Mouse (Mus musculus) midbrain, embryonic 15.5 days (tissue): Measurements from ENCODE around the gene Cdkn2c. TPM values are rescaled to one million over a fixed set of nuclear protein-coding genes. Genes with fewer than 3 reads are reported as not detected.
"Not testable (repeated sequence)": the region's sequence is repeated elsewhere in the genome, so short reads cannot be mapped to it uniquely, and the experiment has no call there.

Experiments used
- ATAC-seq: fragments of 200-750 bp; cut with Nextera tagmentation; replicated peaks from 2 replicates; pipeline ENCODE4 v1.8.0; 2017; ENCODE audit warnings: moderate TSS enrichment
- H3K27ac ChIP-seq: fragments of 300-500 bp; sonication (generic); 2 replicates; pipeline ENCODE4 v1.5.1; 2015; ENCODE audit warnings: mild to moderate bottlenecking, inconsistent platforms
- H3K27me3 ChIP-seq: fragments of 300-500 bp; sonication (generic); replicated peaks from 2 replicates; pipeline ENCODE4 v1.6.1; 2015; ENCODE audit warnings: inconsistent platforms
- H3K36me3 ChIP-seq: fragments of 300-500 bp; sonication (generic); replicated peaks from 2 replicates; pipeline ENCODE4 v1.6.1; 2015; ENCODE audit warnings: inconsistent platforms
- H3K4me1 ChIP-seq: fragments of 300-500 bp; sonication (generic); 2 replicates; pipeline ENCODE4 v1.6.1; 2015; ENCODE audit warnings: inconsistent platforms
- H3K4me2 ChIP-seq: fragments of 300-500 bp; sonication (generic); 2 replicates; pipeline ENCODE4 v1.6.1; 2015; ENCODE audit warnings: inconsistent platforms, mild to moderate bottlenecking, moderate library complexity
- H3K4me3 ChIP-seq: fragments of 300-500 bp; sonication (generic); 2 replicates; pipeline ENCODE4 v1.5.1; 2015; ENCODE audit warnings: mild to moderate bottlenecking, inconsistent platforms
- H3K9ac ChIP-seq: fragments of 300-500 bp; sonication (generic); 2 replicates; pipeline ENCODE4 v1.6.1; 2015; ENCODE audit warnings: mild to moderate bottlenecking, inconsistent platforms
- H3K9me3 ChIP-seq: fragments of 300-500 bp; sonication (generic); 2 replicates; pipeline ENCODE4 v1.6.1; 2016; ENCODE audit warnings: inconsistent platforms
- WGBS: fragments of 180-500 bp; shearing (Covaris S2); methylation state at CpG from one replicate; pipeline ENCODE4 v1.1.7; 2015; ENCODE audit warnings: mixed read lengths; 5-methylcytosine and 5-hydroxymethylcytosine counted together
- polyA plus RNA-seq: library from polyadenylated mRNA; unstranded; fragments of >200 nt; fragmentation: Nextera tagmentation; extraction: Ambion mirVana; gene quantifications from 2 replicates; pipeline ENCODE4 v1.2.1, GENCODE M21; 2015

The Cdkn2c gene
- 2.5 and 2.6 TPM in 2 replicates for polyA plus RNA-seq

- under 1% methylated on average over 64 of the region's 64 CpGs for WGBS
- H3K36me3 ChIP-seq = no peaks in the 10 kb centered on the region
- ATAC-seq = peak; percentile 93
- peaks cover 19% of the 10 kb centered on the region for H3K27me3 ChIP-seq
- peak within 1 kb of the TSS; percentile 71 for H3K27ac ChIP-seq
- peak within 1 kb of the TSS; percentile 49 for H3K4me3 ChIP-seq
- peak within 1 kb of the TSS; percentile 82 for H3K4me2 ChIP-seq
- H3K9ac ChIP-seq = peak within 1 kb of the TSS; percentile 51
- no peaks in the 10 kb centered on the region for H3K9me3 ChIP-seq
- peaks cover 22% of the 10 kb centered on the region for H3K4me1 ChIP-seq
Observed at GRCm38 (mm10) chr4:109666461-109667269, at the start of gene Cdkn2c. Gene Cdkn2c, minus strand, starts transcription at chr4:109667189.

- Histone ChIP-seq H3K27ac (no peak overlapping the region), H3K36me3 (no peaks in the 10 kb centered on the region), H3K4me3 (no peak overlapping the region), H3K9me3 (no peaks in the 10 kb centered on the region), H3K4me2 (no peak overlapping the region), H3K4me1 (no peaks in the 10 kb centered on the region), H3K9ac (no peak overlapping the region), H3K27me3 (no peaks in the 10 kb centered on the region)
- ATAC-seq = no peak
- WGBS = 96% methylated on average over 2 of the region's 2 CpGs
Observed at GRCm38 (mm10) chr4:109705349-109705748, 38.4 kb upstream of the Cdkn2c start.

- Histone ChIP-seq H3K9me3 (no peaks in the 10 kb centered on the region), H3K4me2 (no peak overlapping the region), H3K4me1 (no peaks in the 10 kb centered on the region), H3K27me3 (no peaks in the 10 kb centered on the region), H3K4me3 (no peak overlapping the region), H3K27ac (no peak overlapping the region), H3K36me3 (no peaks in the 10 kb centered on the region), H3K9ac (no peak overlapping the region)
- ATAC-seq = no peak; the same call in 1 of the 2 replicates
Observed at GRCm38 (mm10) chr4:109703568-109703967, 36.6 kb upstream of the Cdkn2c start.

- not testable (repeated sequence) for ATAC-seq, H3K27me3 ChIP-seq
Observed at GRCm38 (mm10) chr4:109700727-109701126, 33.7 kb upstream of the Cdkn2c start.

GRCm38 (mm10) chr4:109692674-109693073 is 25.7 kb upstream of the Cdkn2c start:
- Histone ChIP-seq H3K27ac (no peak overlapping the region), H3K4me3 (no peak overlapping the region), H3K27me3 (no peaks in the 10 kb centered on the region), H3K9ac (no peak overlapping the region), H3K36me3 (no peaks in the 10 kb centered on the region), H3K4me1 (no peaks in the 10 kb centered on the region), H3K4me2 (no peak overlapping the region), H3K9me3 (no peaks in the 10 kb centered on the region)
- ATAC-seq = no peak

More at GRCm38 (mm10) chr4:109700727-109701126, 33.7 kb upstream of the Cdkn2c start:
- H3K9me3 ChIP-seq, H3K4me3 ChIP-seq, H3K36me3 ChIP-seq, H3K27ac ChIP-seq, H3K9ac ChIP-seq, H3K4me1 ChIP-seq, H3K4me2 ChIP-seq: not testable (repeated sequence)
- WGBS = 89% methylated on average over 3 of the region's 3 CpGs

GRCm38 (mm10) chr4:109683561-109683960 is 16.6 kb upstream of the Cdkn2c start:
- H3K4me3 ChIP-seq = no peak overlapping the region
- no peak overlapping the region for H3K4me2 ChIP-seq
- 0 out of 2 replicates have a peak, but pooled peaks cover 4% of the 10 kb centered on the region for H3K36me3 ChIP-seq
- no peaks in the 10 kb centered on the region for H3K27me3 ChIP-seq
- no peak overlapping the region for H3K27ac ChIP-seq
- ATAC-seq = no peak
- no peaks in the 10 kb centered on the region for H3K9me3 ChIP-seq
- WGBS = 67% methylated on average over 2 of the region's 2 CpGs
- H3K4me1 ChIP-seq = no peaks in the 10 kb centered on the region
- H3K9ac ChIP-seq = no peak overlapping the region

- peak overlapping the region; percentile 77 for H3K4me3 ChIP-seq
- H3K4me2 ChIP-seq = peak overlapping the region; percentile 66
- H3K27ac ChIP-seq = peak overlapping the region; percentile 94
- peak; percentile 12 for ATAC-seq
- 0% methylated on average over 3 of the region's 3 CpGs for WGBS
- H3K9me3 ChIP-seq = no peaks in the 10 kb centered on the region
- peak overlapping the region; percentile 78 for H3K9ac ChIP-seq
- no peaks in the 10 kb centered on the region for H3K27me3 ChIP-seq
- H3K4me1 ChIP-seq = peaks cover 10% of the 10 kb centered on the region
- H3K36me3 ChIP-seq = no peaks in the 10 kb centered on the region
Observed at GRCm38 (mm10) chr4:109677221-109677620, 10.2 kb upstream of the Cdkn2c start.

GRCm38 (mm10) chr4:109676218-109677215 is 9.5 kb upstream of the Cdkn2c start, which contains the start of gene Faf1:
Gene Faf1, plus strand, starts transcription at chr4:109676588.
- Histone ChIP-seq H3K9me3 (no peaks in the 10 kb centered on the region), H3K27me3 (no peaks in the 10 kb centered on the region), H3K36me3 (no peaks in the 10 kb centered on the region), H3K4me2 (peak within 1 kb of the TSS; percentile 69), H3K9ac (peak within 1 kb of the TSS; percentile 78), H3K27ac (peak within 1 kb of the TSS; percentile 94), H3K4me3 (peak within 1 kb of the TSS; percentile 77), H3K4me1 (peaks cover 10% of the 10 kb centered on the region)
- peak; percentile 98 for ATAC-seq
- under 1% methylated on average over 104 of the region's 107 CpGs for WGBS

GRCm38 (mm10) chr4:109674097-109674496 is 7.1 kb upstream of the Cdkn2c start:
- H3K4me3 ChIP-seq = no peak overlapping the region
- WGBS = 83% methylated on average over 2 of the region's 2 CpGs
- H3K4me2 ChIP-seq = no peak overlapping the region
- no peak for ATAC-seq
- H3K9me3 ChIP-seq = no peaks in the 10 kb centered on the region
- peaks cover 10% of the 10 kb centered on the region for H3K4me1 ChIP-seq
- H3K27ac ChIP-seq = no peak overlapping the region
- H3K36me3 ChIP-seq = no peaks in the 10 kb centered on the region
- H3K9ac ChIP-seq = no peak overlapping the region
- H3K27me3 ChIP-seq = no peaks in the 10 kb centered on the region

GRCm38 (mm10) chr4:109671941-109672340 is 5.0 kb upstream of the Cdkn2c start:
- Histone ChIP-seq H3K4me2 (no peak overlapping the region), H3K4me1 (0 out of 2 replicates have a peak, but pooled peaks cover 2% of the 10 kb centered on the region), H3K36me3 (no peaks in the 10 kb centered on the region), H3K27ac (no peak overlapping the region), H3K4me3 (no peak overlapping the region), H3K9ac (no peak overlapping the region), H3K27me3 (no peaks in the 10 kb centered on the region; the same call in none of the 2 replicates), H3K9me3 (no peaks in the 10 kb centered on the region)
- 70% methylated on average over 1 of the region's 1 CpGs for WGBS
- no peak for ATAC-seq

- Histone ChIP-seq H3K4me2 (no peak overlapping the region), H3K9ac (no peak overlapping the region), H3K4me3 (no peak overlapping the region), H3K36me3 (no peaks in the 10 kb centered on the region), H3K27ac (no peak overlapping the region), H3K9me3 (no peaks in the 10 kb centered on the region), H3K27me3 (peaks cover 4% of the 10 kb centered on the region), H3K4me1 (peaks cover 19% of the 10 kb centered on the region)
- WGBS = 82% methylated on average over 2 of the region's 2 CpGs
- ATAC-seq = no peak
Observed at GRCm38 (mm10) chr4:109670213-109670612, 3.2 kb upstream of the Cdkn2c start.

- WGBS = 69% methylated on average over 2 of the region's 2 CpGs
Observed at GRCm38 (mm10) chr4:109667518-109667917, 529 bp upstream of the Cdkn2c start.

More at GRCm38 (mm10) chr4:109667518-109667917, 529 bp upstream of the Cdkn2c start:
- peak overlapping the region; percentile 82; the same call in 1 of the 2 replicates for H3K4me2 ChIP-seq
- peaks cover 22% of the 10 kb centered on the region for H3K4me1 ChIP-seq
- ATAC-seq = no peak
- H3K9ac ChIP-seq = no peak overlapping the region
- H3K27me3 ChIP-seq = peaks cover 14% of the 10 kb centered on the region
- no peak overlapping the region for H3K4me3 ChIP-seq
- no peaks in the 10 kb centered on the region for H3K9me3 ChIP-seq
- no peaks in the 10 kb centered on the region for H3K36me3 ChIP-seq
- H3K27ac ChIP-seq = no peak overlapping the region
